Mouse (Mus musculus): ENCODE measurements around the gene Srsf6.
"Not testable (repeated sequence)": the region's sequence is repeated elsewhere in the genome, so short reads cannot be mapped to it uniquely, and the experiment has no call there.

The Srsf6 gene

GRCm38 (mm10) chr2:162931123-162931673, at the start of gene Srsf6:
TSS of gene Srsf6 (plus strand) at chr2:162931528.
- in situ Hi-C loops (cut with MboI; ENCODE audit: unreplicated experiment in 2 of 2): loop anchor here in 1 of 2 experiments (10.0 kb wide), 1 partner anchor 144 kb away; no protein-coding TSS in a partner anchor

- in situ Hi-C loops (cut with MboI; ENCODE audit: unreplicated experiment in 2 of 2): no loop called here
These were observed 47.2 kb upstream of the Srsf6 start for GRCm38 (mm10) chr2:162884101-162884500.

GRCm38 (mm10) chr2:162887121-162887520, 44.2 kb upstream of the Srsf6 start:
- in situ Hi-C loops (cut with MboI; ENCODE audit: unreplicated experiment in 2 of 2): no loop called here

GRCm38 (mm10) chr2:162888677-162889076, 42.7 kb upstream of the Srsf6 start:
- in situ Hi-C loops (cut with MboI; ENCODE audit: unreplicated experiment in 2 of 2): no loop called here

- in situ Hi-C loops (cut with MboI; ENCODE audit: unreplicated experiment in 2 of 2): no loop called here
These were observed 42.1 kb upstream of the Srsf6 start for GRCm38 (mm10) chr2:162889191-162889590.

GRCm38 (mm10) chr2:162889731-162890130, 41.6 kb upstream of the Srsf6 start:
- in situ Hi-C loops (cut with MboI; ENCODE audit: unreplicated experiment in 2 of 2): no loop called here

- in situ Hi-C loops (cut with MboI; ENCODE audit: unreplicated experiment in 2 of 2): not testable (repeated sequence)
These were observed 38.3 kb upstream of the Srsf6 start for GRCm38 (mm10) chr2:162892979-162893378.

GRCm38 (mm10) chr2:162899256-162899655, 32.1 kb upstream of the Srsf6 start:
- in situ Hi-C loops (cut with MboI; ENCODE audit: unreplicated experiment in 2 of 2): not testable (repeated sequence)

- in situ Hi-C loops (cut with MboI; ENCODE audit: unreplicated experiment in 2 of 2): no loop called here
These were observed 31.3 kb upstream of the Srsf6 start for GRCm38 (mm10) chr2:162899880-162900589.

GRCm38 (mm10) chr2:162900590-162900916, 30.8 kb upstream of the Srsf6 start:
- in situ Hi-C loops (cut with MboI; ENCODE audit: unreplicated experiment in 2 of 2): no loop called here

GRCm38 (mm10) chr2:162905902-162906301, 25.4 kb upstream of the Srsf6 start:
- in situ Hi-C loops (cut with MboI; ENCODE audit: unreplicated experiment in 2 of 2): no loop called here

GRCm38 (mm10) chr2:162908052-162908491, 23.3 kb upstream of the Srsf6 start:
- in situ Hi-C loops (cut with MboI; ENCODE audit: unreplicated experiment in 2 of 2): no loop called here

- in situ Hi-C loops (cut with MboI; ENCODE audit: unreplicated experiment in 2 of 2): no loop called here
These were observed 17.3 kb upstream of the Srsf6 start for GRCm38 (mm10) chr2:162914040-162914439.

GRCm38 (mm10) chr2:162914519-162914918, 16.8 kb upstream of the Srsf6 start:
- in situ Hi-C loops (cut with MboI; ENCODE audit: unreplicated experiment in 2 of 2): no loop called here

GRCm38 (mm10) chr2:162919926-162920325, 11.4 kb upstream of the Srsf6 start:
- in situ Hi-C loops (cut with MboI; ENCODE audit: unreplicated experiment in 2 of 2): loop anchor here (5.0 kb wide), 4 partner anchors 82 to 482 kb away; no protein-coding TSS in a partner anchor

GRCm38 (mm10) chr2:162922183-162922582, 9.1 kb upstream of the Srsf6 start:
- in situ Hi-C loops (cut with MboI; ENCODE audit: unreplicated experiment in 2 of 2): loop anchor here (5.0 kb wide), 4 partner anchors 80 to 480 kb away; no protein-coding TSS in a partner anchor

GRCm38 (mm10) chr2:162922834-162923233, 8.5 kb upstream of the Srsf6 start:
- in situ Hi-C loops (cut with MboI; ENCODE audit: unreplicated experiment in 2 of 2): loop anchor here (5.0 kb wide), 4 partner anchors 79 to 479 kb away; no protein-coding TSS in a partner anchor

GRCm38 (mm10) chr2:162924126-162924525, 7.2 kb upstream of the Srsf6 start:
- in situ Hi-C loops (cut with MboI; ENCODE audit: unreplicated experiment in 2 of 2): loop anchor here (5.0 kb wide), 4 partner anchors 78 to 478 kb away; no protein-coding TSS in a partner anchor

GRCm38 (mm10) chr2:162927918-162928585, 3.3 kb upstream of the Srsf6 start:
- in situ Hi-C loops (cut with MboI; ENCODE audit: unreplicated experiment in 2 of 2): no loop called here

- in situ Hi-C loops (cut with MboI; ENCODE audit: unreplicated experiment in 2 of 2): loop anchor here in 1 of 2 experiments (10.0 kb wide), 1 partner anchor 145 kb away; no protein-coding TSS in a partner anchor
These were observed 1.6 kb upstream of the Srsf6 start for GRCm38 (mm10) chr2:162929704-162930103.

- in situ Hi-C loops (cut with MboI; ENCODE audit: unreplicated experiment in 2 of 2): loop anchor here in 1 of 2 experiments (10.0 kb wide), 1 partner anchor 144 kb away; no protein-coding TSS in a partner anchor
These were observed 709 bp upstream of the Srsf6 start for GRCm38 (mm10) chr2:162930516-162931122.

Data from v-Abl transformed pro-B cells (cell line).